Mouse (Mus musculus) megakaryocyte, adult 5-6 weeks (primary cell): ENCODE data around the gene Usp49. TPM values are rescaled to one million over a fixed set of nuclear protein-coding genes. Genes with fewer than 3 reads are reported as not detected.
"Not testable (repeated sequence)": the region's sequence is repeated elsewhere in the genome, so short reads cannot be mapped to it uniquely, and the experiment has no call there.

Experiments
- ATAC-seq: 2 replicates; pipeline ENCODE4 v1.8.0; 2016; ENCODE audit warnings: mild to moderate bottlenecking, inconsistent platforms; ENCODE audit not compliant: poor library complexity, severe bottlenecking
- total RNA-seq, 2 experiments: library from RNA; stranded (forward) in 1 of 2; stranded (reverse) in 1 of 2; fragments of 153-499, 151-499 nt in 1 of 2; fragments of 221-1000, 200-1000 nt in 1 of 2; gene quantifications; 2 replicates each; pipeline versions ENCODE4 v1.2.3 to v1.2.4; 2015 to 2017

Usp49 gene
- total RNA-seq, 2 experiments from 2014 or later = 3.9 to 5.3 TPM

GRCm38 (mm10) chr17:47606220-47606619 is 24.3 kb upstream of the Usp49 start:
- ATAC-seq = no peak

- no peak for ATAC-seq
These were observed 21.3 kb upstream of the Usp49 start for GRCm38 (mm10) chr17:47609182-47609581.

GRCm38 (mm10) chr17:47610849-47611660 is 19.4 kb upstream of the Usp49 start, which contains the start of the genes Bysl, Med20 and Gm20517:
TSS of gene Bysl (minus strand) at chr17:47611492.
TSS of gene Med20 (plus strand) at chr17:47611582.
TSS of gene Gm20517 (plus strand) at chr17:47611589.
- peak; percentile 93 for ATAC-seq

DNA sequence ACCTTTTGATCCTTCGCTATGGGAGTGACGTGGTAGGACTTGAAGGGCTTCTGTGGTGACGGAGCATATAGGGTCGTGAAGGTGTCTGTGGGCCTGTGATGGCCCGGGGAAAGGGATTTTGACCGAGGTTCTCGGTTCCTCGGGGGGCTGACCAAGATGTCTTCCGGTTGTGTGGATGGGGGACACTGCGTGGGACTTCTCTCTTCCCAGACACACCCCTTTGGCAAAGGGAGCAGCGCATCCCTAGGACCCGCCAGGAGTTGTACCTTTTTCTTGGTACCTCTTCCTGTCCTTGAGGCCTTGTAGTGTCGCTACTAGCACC is 18.9 kb upstream of the Usp49 start:
- ATAC-seq = peak; percentile 22

- ATAC-seq = no peak
These were observed 16.5 kb upstream of the Usp49 start for GRCm38 (mm10) chr17:47614018-47614417.

GRCm38 (mm10) chr17:47616119-47616518 is 14.4 kb upstream of the Usp49 start:
- ATAC-seq = no peak

DNA sequence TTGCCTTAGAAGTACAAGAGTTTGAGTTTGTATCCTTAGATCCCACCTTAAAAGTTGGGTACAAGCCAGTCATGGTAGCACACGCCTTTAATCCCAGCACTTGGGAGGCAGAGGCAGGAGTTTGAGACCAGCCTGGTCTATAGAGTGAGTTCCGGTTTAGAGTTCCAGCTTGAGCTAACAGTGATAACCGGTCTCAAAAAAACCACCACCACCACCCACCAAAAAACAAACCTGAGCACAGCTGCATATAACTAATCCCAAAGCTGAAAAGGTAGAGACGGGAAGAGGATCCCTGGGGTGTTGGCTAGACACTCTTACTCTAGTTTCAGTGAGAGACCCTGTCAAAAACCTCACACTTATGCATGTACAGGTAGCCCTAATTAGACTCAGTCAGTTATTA is 13.8 kb upstream of the Usp49 start:
- ATAC-seq = no peak

DNA sequence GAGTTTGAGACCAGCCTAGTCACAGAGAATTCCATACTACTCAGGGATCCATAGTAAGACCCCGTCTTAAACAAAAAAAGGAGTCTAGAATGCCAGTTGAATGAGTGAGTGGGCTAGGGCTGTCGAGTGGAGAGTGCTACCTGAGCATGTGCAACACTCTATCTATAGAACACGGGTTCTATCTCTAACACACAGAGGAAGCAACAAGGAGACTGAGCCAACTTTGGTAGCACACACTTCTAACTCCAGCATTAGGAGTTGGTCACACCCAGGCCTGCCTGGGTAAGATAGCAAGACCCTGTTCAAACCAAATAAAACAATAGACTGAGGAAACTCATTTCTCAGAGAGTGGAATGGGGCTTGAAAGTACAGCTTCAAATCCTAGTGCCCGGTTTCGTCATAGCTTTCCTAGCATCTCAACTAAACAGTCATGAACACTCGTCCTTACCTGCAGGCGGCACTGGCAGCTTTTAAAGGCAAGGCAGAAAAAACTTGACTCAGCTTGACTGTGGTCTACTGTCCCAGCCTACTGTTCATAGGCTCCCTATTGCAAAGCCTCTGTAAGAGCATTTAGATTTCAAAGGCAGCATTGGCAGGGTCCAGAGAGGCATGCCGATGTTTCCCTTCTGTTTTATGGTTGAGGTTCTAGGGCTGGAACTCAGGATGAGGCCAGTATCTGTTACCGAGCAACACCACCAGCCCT is 12.7 kb upstream of the Usp49 start:
- ATAC-seq = 0 out of 2 replicates have a peak, but pooled peaks have one; percentile 24

- no peak for ATAC-seq
These were observed 11.8 kb upstream of the Usp49 start for GRCm38 (mm10) chr17:47618556-47619311.

GRCm38 (mm10) chr17:47622912-47623554 is 7.5 kb upstream of the Usp49 start:
- ATAC-seq = no peak

DNA sequence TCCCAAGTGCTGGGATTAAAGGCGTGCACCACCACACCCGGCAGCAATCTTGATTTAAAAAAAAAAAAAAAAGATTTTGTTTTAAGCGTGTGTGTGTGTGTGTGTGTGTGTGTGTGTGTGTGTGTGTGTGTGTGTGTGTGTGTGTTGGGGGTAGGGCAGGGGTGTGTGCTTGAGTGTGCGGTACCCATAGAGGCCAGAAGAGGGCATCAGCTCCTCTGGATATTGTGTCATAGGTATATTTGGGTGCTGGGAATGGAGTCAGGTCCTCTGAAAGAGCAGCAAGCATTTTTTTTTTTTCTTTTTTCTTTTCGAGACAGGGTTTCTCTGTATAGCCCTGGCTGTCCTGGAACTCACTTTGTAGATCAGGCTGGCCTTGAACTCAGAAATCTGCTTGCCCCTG is 5.9 kb upstream of the Usp49 start:
- not testable (repeated sequence) for ATAC-seq

- ATAC-seq = no peak
These were observed 5.4 kb upstream of the Usp49 start for GRCm38 (mm10) chr17:47625088-47625487.

DNA sequence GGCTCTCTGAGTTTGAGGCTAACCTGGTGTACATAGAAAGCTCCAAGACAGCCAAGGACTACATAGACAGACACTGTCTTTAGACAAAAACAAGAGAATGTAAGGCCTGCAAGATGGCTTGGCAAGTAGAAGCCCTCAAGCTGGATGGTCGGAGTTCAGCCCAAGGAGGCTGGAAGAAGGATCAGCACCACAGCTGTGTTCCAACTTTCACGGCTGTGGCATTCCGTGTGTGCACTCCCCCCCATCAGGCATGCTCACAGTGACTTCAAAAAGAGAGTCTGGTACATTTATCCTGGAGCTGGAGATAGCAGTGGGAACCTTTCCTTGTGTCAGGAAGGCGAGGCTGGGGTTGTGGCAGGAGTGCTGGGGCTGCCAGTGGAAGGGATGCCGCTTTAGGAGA is 4.5 kb upstream of the Usp49 start:
- ATAC-seq = no peak

- no peak for ATAC-seq
These were observed 2.7 kb upstream of the Usp49 start for GRCm38 (mm10) chr17:47627791-47628190.

DNA sequence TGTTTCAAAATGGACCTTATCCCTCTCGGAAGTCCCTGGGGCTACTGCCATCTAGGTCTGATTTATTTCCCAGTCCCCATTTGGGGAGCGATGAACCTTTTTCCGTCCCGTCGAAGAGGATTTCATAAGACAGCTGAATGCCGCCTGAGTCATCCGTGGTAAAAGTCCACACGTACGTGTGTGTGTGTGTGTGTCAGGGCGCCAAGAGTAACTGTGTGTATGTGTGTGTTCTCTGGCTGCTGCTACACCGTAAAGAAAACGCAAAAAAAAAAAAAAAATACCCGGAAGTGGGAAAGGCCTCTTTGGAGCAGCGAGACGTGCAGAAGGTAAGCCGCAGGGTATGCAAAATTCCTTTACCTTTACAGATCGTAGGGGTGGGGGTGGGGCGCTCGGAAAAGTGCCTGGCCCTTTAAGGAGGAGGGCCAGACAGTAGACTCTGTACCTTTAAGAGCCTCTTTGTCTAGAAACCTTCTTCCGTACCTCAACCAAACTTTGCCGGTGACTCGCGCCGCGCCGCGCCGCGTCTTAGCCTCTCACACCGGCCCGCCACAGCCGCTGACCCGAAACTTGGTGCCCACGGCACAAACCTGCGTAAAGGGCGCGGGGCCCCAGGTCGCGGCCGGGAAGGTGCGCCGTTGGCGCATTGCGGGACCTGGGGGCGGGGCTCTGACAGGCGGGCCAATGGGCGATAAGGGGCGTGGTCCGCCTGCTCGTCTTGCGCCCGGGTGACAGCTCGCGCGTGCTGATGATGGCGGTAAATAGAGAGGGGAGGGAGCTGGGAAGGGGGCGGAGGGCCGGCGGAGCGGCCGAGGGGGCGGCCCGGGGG is 1.4 kb upstream of the Usp49 start:
- peak; percentile 98 for ATAC-seq

DNA sequence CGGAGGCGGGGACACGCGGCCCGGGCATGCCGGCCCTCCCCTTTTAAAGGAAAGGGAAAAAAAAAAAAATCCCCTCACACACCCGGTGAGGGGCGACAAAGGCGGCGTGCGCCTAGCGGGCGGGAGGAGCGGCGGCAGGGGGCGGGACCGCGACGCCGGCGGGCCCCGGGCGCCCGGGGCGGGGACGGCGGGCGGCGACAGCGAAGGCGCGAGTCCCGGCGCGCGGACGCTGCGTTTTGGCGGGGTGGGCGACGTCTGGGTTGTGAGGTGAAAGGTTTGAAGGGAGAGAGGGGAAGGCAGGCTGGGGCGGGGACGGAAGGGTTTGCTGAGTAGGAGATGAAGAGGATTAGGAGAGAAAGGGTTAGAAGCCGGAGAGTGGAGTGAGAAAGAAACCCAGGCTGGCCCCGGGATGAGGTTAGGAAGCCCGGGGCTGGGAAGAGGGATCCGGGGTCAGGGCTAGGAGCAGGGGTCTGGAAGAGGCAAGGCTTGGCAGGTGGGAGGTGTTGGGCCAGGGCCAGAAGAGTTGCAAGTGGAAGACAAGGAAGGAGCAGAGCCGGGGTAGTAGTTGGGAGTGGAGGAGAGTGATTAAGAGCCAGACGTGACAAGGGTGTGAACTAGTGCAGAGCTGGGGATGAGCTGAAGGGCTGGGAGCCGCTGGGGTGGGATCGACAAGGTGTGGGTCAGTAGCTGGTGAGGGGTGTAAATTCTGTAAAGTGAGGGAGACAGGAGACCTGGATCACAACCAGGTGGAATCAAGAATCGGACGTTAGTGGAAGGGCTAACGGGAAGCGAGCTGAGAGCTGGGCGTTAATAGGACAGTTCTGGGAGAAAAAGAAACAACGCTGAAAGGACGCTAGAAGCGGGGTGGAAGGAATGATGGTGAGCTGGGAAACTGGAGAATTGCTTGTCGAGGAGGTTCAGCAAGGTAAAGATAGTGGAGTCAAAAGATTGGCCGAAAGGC is 493 bp upstream of the Usp49 start:
- ATAC-seq = peak; percentile 37

GRCm38 (mm10) chr17:47632181-47632840 is 1.8 kb downstream of the Usp49 start:
- ATAC-seq = no peak

DNA sequence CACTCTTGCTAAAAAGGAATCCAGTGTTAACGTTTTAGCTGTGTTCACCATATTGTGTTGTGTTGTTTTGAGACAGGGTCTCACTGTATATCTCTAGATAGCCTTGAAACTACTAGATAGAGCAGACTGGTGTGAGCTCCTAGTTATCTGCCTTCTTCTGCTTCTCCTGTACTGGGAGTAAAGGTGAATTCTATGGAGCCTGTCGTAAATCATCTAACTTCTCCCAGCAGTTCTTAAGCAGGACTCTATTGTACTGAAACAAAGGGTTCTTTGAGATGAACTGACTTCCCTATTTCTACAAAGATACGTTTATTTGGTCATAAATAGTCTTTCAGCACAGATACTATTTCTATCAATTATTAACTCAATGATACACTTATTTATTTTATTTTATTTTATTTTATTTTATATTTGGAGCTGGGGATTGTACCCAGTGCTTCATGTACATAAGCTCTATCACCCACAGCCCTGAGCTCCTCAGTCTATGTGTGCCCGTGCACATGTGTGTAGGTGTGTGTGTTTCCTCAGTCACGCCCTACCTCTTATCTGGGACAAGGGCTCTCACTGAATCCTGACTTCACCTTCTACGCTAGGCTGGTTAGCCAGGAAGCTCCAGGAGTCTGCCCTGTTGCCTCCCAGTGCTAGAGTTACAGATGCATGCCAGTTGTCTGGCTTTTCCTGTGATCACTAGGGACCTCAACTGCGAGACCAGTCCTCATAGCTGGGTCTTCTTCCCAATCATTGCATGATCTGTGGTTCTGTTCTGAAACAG is 3.7 kb downstream of the Usp49 start:
- ATAC-seq = no peak
